Mouse (Mus musculus): ENCODE measurements around the gene 5730409E04Rik.
A peak's percentile ranks its signal among the peaks of the same experiment; 100 is the strongest.

The 5730409E04Rik gene

DNA sequence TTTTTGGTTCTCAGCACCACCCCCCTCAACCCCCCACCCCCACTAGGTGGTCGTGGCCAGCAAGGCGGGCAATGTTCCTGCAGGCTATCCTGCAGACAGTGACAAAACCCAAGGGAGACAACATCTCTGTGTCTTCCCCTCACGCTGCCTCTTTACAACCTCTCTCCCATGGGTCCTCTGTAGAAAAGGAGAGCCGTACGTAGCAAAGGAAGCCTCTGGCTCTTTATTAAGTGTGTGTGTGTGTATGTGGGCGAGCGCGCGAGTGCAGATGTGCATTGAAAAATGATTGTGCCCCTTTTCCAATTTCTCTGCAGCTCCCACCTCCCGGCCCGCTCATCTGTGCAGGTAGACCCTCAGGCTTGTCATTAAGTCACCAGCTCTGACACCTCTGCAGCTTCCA is 26.7 kb downstream of the 5730409E04Rik start:
- no peak for DNase-seq (ENCODE audit: low spot score in 2 of 2)

DNA sequence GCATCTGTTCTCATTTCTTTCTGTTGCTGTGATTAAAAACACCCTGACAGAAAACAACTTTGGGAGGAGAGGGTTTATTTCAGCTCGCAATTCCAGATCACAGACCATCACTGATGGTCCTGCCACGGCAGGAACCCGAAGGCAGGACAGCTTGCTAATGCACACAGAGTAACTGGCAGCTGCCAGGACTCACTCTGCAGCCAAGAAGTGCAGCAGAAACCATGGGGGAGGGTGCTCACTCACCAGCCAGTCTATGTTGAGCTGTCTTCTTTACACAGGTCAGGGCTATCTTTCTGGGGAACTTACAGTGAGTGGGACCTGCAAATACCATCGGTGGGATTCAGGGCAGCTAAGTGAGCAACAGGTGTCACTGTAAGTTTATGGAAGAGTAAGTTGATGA is 27.8 kb downstream of the 5730409E04Rik start:
- no peak for DNase-seq (ENCODE audit: low spot score in 2 of 2)

DNA sequence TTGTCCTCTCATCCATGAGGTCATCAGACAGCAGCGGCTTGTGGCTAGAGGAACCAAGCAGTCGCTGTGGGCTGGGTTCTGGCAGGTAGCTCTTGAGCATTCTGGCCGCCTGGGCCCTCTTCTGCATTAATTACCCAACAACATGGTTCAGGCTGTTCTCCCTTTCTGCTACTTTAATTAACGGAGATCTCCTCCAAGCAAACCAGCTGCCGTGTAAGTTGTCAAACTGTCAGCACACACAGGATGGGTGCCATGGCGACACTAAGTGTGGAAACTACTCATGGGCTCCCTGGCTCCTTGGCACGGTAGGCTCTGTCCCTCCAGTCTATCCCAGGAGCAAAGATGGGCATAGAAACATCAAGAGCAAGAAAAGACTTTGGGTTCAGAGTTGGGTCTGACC is 29.7 kb downstream of the 5730409E04Rik start:
- DNase-seq (ENCODE audit: low spot score in 2 of 2): no peak

DNA sequence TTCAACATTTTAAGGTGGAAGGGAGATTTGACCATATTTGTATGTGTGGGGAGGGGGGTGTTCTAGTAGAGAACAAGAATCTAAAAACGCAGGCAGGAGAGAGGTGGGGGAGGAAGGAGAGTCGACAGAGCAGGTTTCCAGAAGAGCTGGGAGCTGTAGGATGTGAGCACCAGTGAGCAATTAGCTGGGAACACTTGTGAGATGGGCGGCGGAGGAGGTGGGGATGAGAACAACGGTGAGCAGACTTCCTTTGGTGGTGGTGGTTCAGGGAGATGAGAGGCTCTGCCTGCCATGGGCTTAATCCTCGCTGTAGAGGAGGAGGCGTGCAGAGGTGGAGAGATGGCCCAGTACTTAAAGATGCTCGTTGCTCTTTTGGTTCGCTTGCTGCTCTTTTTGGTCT is 32.3 kb downstream of the 5730409E04Rik start:
- DNase-seq (ENCODE audit: low spot score in 2 of 2): peak; percentile 74

DNA sequence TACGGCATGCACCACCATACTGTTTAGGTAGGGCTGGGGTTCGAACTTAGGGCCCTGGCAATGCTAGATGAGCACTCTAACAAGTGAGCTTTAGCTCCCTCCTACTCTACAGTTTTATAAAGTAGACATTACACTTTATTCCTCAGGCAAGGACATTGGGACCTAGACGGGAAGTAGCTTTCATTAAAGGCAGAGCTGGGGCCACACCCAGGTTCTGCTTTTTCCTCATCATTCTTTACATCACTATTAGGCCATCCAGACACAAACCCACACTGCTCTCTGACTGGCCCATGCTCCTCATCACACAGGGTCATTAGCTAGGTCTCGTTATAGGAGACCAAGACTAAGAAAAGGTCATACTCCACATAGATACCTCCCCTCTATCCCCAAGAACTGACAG is 34.2 kb downstream of the 5730409E04Rik start:
- no peak for DNase-seq (ENCODE audit: low spot score in 2 of 2)

DNA sequence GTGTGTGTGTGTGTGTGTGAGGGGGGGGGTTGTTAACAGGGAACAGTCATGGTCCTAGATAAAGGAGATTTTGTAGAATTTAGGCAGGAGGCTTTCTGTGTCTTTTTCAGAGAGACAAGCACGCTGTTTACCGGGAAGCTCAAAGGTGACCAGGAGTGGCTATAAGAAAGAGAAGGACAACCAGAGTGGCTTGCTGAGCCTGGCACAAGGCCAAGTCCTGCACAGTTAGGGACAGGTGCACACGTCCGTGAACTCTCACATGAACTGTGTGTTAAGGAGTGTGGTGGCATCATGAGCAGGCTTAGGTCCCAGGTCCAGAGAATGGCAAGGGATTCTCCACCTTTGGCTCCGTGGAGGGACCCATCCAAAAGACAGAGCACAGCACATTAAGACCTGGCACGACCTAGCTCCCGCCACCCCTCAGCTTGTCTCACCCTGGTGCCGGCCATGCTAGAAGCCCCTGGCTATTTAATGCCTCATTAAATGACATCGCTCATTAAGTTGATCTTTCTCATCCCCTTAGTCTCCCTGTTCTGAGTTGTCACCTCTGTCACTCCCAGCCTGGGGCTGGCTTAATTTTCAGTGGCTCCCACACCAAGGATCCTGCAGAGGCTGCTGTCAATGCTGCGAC is 34.8 kb downstream of the 5730409E04Rik start:
- DNase-seq (ENCODE audit: low spot score in 2 of 2): no peak

DNA sequence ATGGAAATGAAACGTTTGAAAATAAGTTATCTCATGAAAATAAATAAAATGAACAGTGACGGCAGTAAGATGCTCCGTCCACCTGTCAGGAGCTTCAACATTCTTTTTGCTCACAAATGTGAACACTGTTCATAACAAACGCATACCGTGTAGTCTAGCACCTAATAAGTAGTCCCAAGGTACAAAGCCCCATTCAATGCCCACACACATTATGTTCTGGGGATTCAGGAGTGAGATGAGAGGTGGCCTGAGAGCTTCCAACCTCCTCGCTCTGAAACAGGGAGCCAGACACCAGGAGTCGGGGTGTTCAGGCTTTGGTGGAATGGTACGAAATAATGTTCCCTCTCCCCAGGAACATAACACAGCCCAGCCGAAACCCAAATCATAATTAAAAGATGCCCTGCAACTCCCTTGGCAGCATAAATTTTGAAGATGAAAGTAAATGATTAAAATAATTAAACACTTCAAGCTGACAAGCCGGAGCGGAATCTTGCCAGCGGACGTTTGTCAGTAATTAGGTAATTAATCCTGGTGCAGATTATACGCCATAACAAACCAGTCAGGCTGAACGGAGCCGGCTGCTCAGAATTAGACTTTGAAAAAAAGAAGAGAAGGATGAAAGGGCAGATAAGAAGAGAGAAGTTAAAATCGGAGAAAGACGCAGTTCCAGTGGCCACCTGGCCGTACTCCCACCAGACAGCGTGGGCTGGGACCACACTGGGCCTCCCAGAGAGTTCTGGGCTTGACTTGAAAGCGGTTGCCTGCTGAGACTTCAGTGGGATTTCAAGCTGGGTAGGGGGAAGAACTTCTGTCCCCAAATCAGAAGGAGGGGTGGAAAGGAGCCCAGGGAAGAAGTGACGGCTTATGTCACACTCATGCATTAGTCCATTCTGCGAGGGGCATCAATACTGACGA is 38.6 kb downstream of the 5730409E04Rik start:
- DNase-seq (ENCODE audit: low spot score in 2 of 2): no peak

DNA sequence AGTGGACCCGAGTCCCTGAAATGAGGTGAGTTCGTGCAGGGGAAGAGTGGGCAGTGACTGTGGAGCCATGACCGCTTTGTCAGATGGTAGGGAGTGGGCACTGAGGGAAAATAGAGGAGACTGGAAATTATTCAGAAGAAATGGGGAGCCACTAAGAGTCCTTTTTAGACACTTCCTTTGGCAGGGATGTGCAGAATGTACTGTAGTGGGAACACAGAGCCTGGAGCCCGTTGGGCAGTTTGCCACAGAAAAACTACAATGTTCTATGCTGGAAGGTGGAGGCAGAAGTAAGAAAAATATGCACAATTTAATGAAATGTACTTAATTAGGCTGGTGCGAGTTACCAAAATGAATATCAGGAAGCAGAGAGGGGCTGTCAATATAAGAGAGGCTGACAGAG is 43.5 kb downstream of the 5730409E04Rik start:
- no peak for DNase-seq (ENCODE audit: low spot score in 2 of 2)

DNA sequence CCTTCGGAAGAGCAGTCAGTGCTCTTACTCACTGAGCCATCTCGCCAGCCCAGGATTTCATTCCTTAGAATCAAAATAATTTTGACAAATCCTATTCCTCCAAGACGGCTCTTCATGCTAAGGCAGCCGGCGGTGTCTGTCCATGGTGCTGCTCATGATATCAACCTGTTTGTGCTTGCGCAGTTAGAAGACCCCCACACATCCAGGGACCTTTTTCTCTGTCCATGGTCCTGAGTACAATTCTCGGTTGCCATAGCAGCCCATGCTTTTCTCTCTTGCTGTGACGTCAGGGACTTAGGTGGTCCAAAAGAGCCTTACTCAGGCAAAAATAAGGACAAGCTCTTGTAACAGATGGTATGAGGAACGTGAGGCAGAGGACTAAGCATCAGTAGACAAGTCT is 45.7 kb downstream of the 5730409E04Rik start:
- no peak for DNase-seq (ENCODE audit: low spot score in 2 of 2)

DNA sequence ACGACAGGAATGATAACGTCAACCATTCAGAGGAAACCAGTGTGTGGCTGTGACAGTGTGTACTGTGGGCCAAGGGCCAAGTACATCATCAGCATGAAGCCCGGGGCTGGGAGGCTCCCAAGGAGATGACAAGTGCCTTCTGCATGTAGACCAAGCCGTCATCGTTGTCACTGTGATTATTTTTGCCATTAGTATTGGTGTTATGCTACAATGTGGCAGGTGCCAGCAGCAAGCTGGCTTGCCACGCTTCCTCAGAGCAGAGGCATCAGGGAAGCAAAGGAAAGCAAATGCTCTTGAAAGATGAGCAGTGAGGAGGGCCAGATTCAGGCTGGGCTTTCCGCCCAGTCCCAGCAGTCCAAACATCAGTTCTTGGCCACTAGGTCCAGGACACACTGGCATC is 51.6 kb downstream of the 5730409E04Rik start:
- no peak for DNase-seq (ENCODE audit: low spot score in 2 of 2)

Measured in right cerebral cortex, adult 2 months (tissue).